Mouse (Mus musculus): ENCODE data around the gene Plekha5. TPM values are rescaled to one million over a fixed set of nuclear protein-coding genes. Genes with fewer than 3 reads are reported as not detected.

Plekha5 gene
- polyA plus RNA-seq, 1 experiment from 2014 or later, result 33.5 TPM

DNA sequence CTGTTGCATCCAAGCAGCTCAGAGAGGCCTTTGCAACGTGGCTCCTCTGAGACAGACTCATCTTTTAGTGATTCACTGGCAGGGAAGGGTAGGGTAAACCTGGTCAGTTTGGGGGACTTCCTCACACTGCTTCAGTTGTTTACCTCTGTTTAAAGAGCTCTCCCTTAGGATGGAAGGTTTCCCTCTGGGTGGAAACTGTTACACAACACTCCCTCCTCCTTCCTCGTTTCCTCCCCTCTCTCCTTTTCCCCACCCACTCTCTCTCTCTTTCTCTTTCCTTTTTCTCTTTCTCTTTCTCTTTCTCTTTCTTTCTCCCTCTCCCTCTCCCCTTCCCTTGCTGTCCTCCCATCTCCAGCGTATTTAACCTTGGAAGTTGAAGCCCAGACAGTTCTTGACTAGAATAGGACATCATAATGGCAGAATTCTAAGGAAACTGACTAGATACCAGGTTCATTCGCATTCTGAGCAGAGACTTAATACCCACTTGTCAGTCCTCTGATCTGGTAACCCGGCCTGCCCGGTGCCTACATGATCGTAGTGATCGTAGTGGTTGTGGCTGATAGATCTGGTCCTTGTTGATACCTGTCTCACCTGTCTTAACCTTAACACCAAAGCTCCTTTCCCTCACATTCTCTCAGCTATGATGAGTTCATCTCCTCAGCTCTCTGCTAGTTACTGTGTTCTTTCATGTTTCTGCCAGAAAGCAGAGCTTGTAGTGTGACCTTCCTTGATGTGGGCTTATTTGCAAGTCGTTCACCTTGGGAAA is 137.5 kb downstream of the Plekha5 start:
- H3K9ac ChIP-seq (ENCODE audit: low read depth, low read length), result no peak overlapping the region
- WGBS, result 84% methylated on average over 9 of the region's 9 CpGs
- ATAC-seq, result no peak
- no peaks in the 10 kb centered on the region for H3K27me3 ChIP-seq (ENCODE audit: control insufficient read depth, insufficient read depth, low read depth, low read length)
- H3K4me2 ChIP-seq (ENCODE audit: low read length), result no peak overlapping the region
- H3K9me3 ChIP-seq (replicated peaks; ENCODE audit: control insufficient read depth, low read length, poor library complexity, severe bottlenecking), result no peaks in the 10 kb centered on the region
- no peak overlapping the region for H3K27ac ChIP-seq (ENCODE audit: low read length)
- H3K4me1 ChIP-seq (ENCODE audit: control insufficient read depth, insufficient read depth, low read length), result no peaks in the 10 kb centered on the region
- no peaks in the 10 kb centered on the region for H3K36me3 ChIP-seq (ENCODE audit: control insufficient read depth, insufficient read depth, low read length)
- no peak overlapping the region for H3K4me3 ChIP-seq (ENCODE audit: low read depth, low read length)

DNA sequence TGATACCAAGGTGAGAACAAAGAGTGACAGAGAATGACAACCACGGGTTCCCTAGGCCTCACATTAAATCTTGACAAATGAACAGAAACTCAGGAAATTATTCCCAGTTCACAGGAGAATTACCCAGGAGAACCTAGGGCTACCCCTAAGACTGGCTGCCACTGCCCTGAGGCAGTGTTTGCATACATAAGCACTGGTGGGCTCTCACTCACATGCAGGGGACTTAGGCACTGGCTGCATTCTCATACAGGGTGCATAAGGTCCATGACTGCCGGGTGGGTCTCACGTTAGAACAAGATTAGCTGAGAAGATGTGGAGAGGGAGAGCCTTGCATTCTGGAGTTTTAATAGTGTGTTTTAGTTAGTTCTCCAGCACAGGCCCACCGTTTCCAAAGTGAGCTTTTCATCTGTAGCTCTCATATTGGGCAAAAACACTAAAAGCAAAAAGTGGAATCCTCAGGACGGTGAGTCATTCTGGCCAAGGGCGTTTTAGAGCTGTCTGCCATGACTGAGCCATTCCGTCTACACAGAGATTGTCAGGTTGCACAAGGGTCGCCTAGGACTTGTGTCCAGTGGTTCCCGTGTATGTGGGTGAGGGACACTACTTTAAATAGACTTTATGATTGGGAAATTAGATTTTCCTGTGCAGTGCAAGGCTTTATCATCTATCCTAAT is 138.2 kb downstream of the Plekha5 start:
- no peaks in the 10 kb centered on the region for H3K9me3 ChIP-seq (replicated peaks; ENCODE audit: control insufficient read depth, low read length, poor library complexity, severe bottlenecking)
- H3K4me3 ChIP-seq (ENCODE audit: low read depth, low read length), result no peak overlapping the region
- H3K36me3 ChIP-seq (ENCODE audit: control insufficient read depth, insufficient read depth, low read length), result no peaks in the 10 kb centered on the region
- H3K4me2 ChIP-seq (ENCODE audit: low read length), result no peak overlapping the region
- no peak overlapping the region for H3K27ac ChIP-seq (ENCODE audit: low read length)
- 84% methylated on average over 9 of the region's 9 CpGs for WGBS
- H3K27me3 ChIP-seq (ENCODE audit: control insufficient read depth, insufficient read depth, low read depth, low read length), result no peaks in the 10 kb centered on the region
- H3K9ac ChIP-seq (ENCODE audit: low read depth, low read length), result no peak overlapping the region
- no peaks in the 10 kb centered on the region for H3K4me1 ChIP-seq (ENCODE audit: control insufficient read depth, insufficient read depth, low read length)
- 0 out of 2 replicates have a peak, but pooled peaks have one; percentile 69 for ATAC-seq

DNA sequence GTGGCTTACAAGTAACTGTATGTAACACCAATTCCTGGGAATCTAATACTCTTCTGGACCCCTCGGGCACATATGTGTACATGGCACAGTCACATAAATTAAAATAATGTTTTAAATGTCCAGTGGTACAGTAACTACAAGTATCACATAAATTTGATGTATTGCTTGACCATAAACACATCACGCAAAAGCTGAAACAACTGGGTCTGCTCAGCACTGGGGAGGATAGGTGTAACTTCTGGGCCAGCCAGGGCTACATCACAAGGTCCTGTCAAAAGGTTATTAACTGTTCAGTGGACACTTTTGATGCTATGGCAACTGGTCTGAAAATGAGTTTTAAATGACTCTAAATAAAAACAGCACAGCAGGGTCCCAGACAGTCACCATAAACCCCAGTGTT is 143.3 kb downstream of the Plekha5 start:
- no peak overlapping the region for H3K9ac ChIP-seq (ENCODE audit: low read depth, low read length)
- WGBS, result 94% methylated on average over 2 of the region's 2 CpGs
- no peak overlapping the region for H3K4me2 ChIP-seq (ENCODE audit: low read length)
- H3K36me3 ChIP-seq (ENCODE audit: control insufficient read depth, insufficient read depth, low read length), result peaks cover 7% of the 10 kb centered on the region; the same call in 1 of the 2 replicates
- ATAC-seq, result no peak
- no peaks in the 10 kb centered on the region for H3K27me3 ChIP-seq (ENCODE audit: control insufficient read depth, insufficient read depth, low read depth, low read length)
- no peaks in the 10 kb centered on the region for H3K9me3 ChIP-seq (replicated peaks; ENCODE audit: control insufficient read depth, low read length, poor library complexity, severe bottlenecking)
- H3K4me3 ChIP-seq (ENCODE audit: low read depth, low read length), result no peak overlapping the region
- H3K27ac ChIP-seq (ENCODE audit: low read length), result no peak overlapping the region
- H3K4me1 ChIP-seq (ENCODE audit: control insufficient read depth, insufficient read depth, low read length), result no peaks in the 10 kb centered on the region

DNA sequence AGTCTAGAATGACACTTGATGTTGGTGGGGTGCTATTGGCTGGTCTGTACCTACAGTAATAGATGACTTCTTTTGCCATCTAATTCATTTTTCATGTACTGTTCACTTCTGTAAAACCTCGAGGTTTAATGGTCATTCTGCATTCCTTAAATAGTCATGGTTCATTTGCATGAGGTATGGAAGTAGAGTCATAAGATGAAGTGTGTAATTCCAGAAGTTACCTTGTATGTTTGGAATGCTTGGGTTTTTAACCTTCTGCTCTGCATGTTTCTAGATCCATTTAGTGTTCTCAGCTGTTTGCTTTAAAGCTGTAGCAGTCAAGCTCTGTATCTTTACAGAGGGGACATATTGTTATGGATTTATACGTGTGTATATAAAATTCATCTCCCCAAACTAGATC is 144.0 kb downstream of the Plekha5 start:
- Histone ChIP-seq H3K9me3 (replicated peaks; ENCODE audit: control insufficient read depth, low read length, poor library complexity, severe bottlenecking) (no peaks in the 10 kb centered on the region), H3K27ac (ENCODE audit: low read length) (no peak overlapping the region), H3K27me3 (ENCODE audit: control insufficient read depth, insufficient read depth, low read depth, low read length) (no peaks in the 10 kb centered on the region), H3K4me2 (ENCODE audit: low read length) (no peak overlapping the region), H3K4me3 (ENCODE audit: low read depth, low read length) (no peak overlapping the region), H3K36me3 (ENCODE audit: control insufficient read depth, insufficient read depth, low read length) (peaks cover 10% of the 10 kb centered on the region), H3K9ac (ENCODE audit: low read depth, low read length) (no peak overlapping the region), H3K4me1 (ENCODE audit: control insufficient read depth, insufficient read depth, low read length) (no peaks in the 10 kb centered on the region)
- 75% methylated on average over 2 of the region's 2 CpGs for WGBS
- ATAC-seq, result no peak

DNA sequence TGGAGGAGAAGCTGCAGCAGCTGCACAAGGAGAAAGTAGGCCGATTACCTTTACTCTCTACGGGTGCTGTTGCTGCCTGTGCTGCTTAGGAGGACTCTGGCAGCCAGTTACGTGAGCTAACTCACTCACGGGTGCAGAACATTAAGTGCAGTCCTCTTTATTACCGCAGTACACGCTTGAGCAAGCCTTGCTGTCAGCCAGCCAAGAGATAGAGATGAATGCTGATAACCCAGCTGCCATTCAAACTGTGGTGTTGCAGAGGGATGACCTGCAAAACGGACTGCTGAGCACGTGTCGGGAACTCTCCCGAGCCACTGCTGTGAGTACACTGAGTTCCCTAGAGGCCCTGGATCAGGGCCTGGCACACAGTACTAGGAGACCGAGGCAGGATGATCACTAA is 146.3 kb downstream of the Plekha5 start:
- WGBS, result 68% methylated on average over 11 of the region's 11 CpGs
- H3K4me2 ChIP-seq (ENCODE audit: low read length), result no peak overlapping the region
- no peak overlapping the region for H3K27ac ChIP-seq (ENCODE audit: low read length)
- ATAC-seq, result no peak
- no peak overlapping the region for H3K9ac ChIP-seq (ENCODE audit: low read depth, low read length)
- no peak overlapping the region for H3K4me3 ChIP-seq (ENCODE audit: low read depth, low read length)
- no peaks in the 10 kb centered on the region for H3K4me1 ChIP-seq (ENCODE audit: control insufficient read depth, insufficient read depth, low read length)
- no peaks in the 10 kb centered on the region for H3K9me3 ChIP-seq (replicated peaks; ENCODE audit: control insufficient read depth, low read length, poor library complexity, severe bottlenecking)
- no peaks in the 10 kb centered on the region for H3K27me3 ChIP-seq (ENCODE audit: control insufficient read depth, insufficient read depth, low read depth, low read length)
- H3K36me3 ChIP-seq (ENCODE audit: control insufficient read depth, insufficient read depth, low read length), result peaks cover 16% of the 10 kb centered on the region

DNA sequence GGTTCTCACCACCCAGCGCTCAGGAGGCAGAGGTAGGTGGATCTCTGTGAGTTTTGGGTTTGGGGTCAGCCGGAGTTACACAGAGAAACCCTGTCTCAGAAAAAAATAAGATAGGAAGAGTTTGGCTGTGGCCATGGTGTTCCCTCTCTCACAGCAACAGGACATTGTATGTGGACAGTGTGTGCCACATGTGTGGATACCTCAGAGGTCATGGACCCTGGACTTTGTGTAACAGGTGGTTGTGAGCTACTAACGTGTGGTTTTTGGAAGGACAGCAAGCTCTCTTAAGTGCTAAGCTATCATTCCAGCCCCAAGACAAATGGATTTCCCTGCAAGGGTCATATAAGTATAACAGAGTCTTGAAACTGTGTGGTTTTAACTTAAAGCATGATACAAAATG is 151.1 kb downstream of the Plekha5 start:
- Histone ChIP-seq H3K27ac (ENCODE audit: low read length) (no peak overlapping the region), H3K36me3 (ENCODE audit: control insufficient read depth, insufficient read depth, low read length) (peaks cover 19% of the 10 kb centered on the region), H3K4me1 (ENCODE audit: control insufficient read depth, insufficient read depth, low read length) (no peaks in the 10 kb centered on the region), H3K4me3 (ENCODE audit: low read depth, low read length) (no peak overlapping the region), H3K27me3 (ENCODE audit: control insufficient read depth, insufficient read depth, low read depth, low read length) (no peaks in the 10 kb centered on the region), H3K4me2 (ENCODE audit: low read length) (no peak overlapping the region), H3K9me3 (replicated peaks; ENCODE audit: control insufficient read depth, low read length, poor library complexity, severe bottlenecking) (no peaks in the 10 kb centered on the region), H3K9ac (ENCODE audit: low read depth, low read length) (no peak overlapping the region)
- no peak for ATAC-seq
- 94% methylated on average over 3 of the region's 3 CpGs for WGBS

DNA sequence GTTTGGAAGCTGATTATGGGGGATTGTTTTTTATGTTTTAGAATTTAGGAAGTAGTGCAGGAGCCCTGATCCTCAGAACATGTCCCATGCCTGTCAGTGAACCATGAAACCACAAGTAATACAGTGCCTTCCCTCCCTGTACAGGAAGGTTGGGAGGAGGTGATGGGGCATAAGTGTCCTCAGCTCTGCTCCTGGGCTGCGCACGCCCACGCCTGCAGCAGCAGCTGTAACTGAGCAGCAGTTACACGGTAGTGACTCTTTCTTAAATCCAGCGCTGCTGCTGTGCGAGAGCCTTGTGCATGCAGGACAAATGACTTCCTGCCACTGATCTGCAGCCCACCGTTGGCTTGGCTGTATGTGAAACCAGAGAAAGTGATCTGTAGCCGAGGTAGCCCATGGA is 152.3 kb downstream of the Plekha5 start:
- Histone ChIP-seq H3K36me3 (ENCODE audit: control insufficient read depth, insufficient read depth, low read length) (peaks cover 15% of the 10 kb centered on the region), H3K27me3 (ENCODE audit: control insufficient read depth, insufficient read depth, low read depth, low read length) (no peaks in the 10 kb centered on the region), H3K9me3 (replicated peaks; ENCODE audit: control insufficient read depth, low read length, poor library complexity, severe bottlenecking) (no peaks in the 10 kb centered on the region), H3K9ac (ENCODE audit: low read depth, low read length) (no peak overlapping the region), H3K4me3 (ENCODE audit: low read depth, low read length) (no peak overlapping the region), H3K4me1 (ENCODE audit: control insufficient read depth, insufficient read depth, low read length) (no peaks in the 10 kb centered on the region), H3K27ac (ENCODE audit: low read length) (no peak overlapping the region), H3K4me2 (ENCODE audit: low read length) (no peak overlapping the region)
- ATAC-seq, result no peak
- 93% methylated on average over 8 of the region's 8 CpGs for WGBS

DNA sequence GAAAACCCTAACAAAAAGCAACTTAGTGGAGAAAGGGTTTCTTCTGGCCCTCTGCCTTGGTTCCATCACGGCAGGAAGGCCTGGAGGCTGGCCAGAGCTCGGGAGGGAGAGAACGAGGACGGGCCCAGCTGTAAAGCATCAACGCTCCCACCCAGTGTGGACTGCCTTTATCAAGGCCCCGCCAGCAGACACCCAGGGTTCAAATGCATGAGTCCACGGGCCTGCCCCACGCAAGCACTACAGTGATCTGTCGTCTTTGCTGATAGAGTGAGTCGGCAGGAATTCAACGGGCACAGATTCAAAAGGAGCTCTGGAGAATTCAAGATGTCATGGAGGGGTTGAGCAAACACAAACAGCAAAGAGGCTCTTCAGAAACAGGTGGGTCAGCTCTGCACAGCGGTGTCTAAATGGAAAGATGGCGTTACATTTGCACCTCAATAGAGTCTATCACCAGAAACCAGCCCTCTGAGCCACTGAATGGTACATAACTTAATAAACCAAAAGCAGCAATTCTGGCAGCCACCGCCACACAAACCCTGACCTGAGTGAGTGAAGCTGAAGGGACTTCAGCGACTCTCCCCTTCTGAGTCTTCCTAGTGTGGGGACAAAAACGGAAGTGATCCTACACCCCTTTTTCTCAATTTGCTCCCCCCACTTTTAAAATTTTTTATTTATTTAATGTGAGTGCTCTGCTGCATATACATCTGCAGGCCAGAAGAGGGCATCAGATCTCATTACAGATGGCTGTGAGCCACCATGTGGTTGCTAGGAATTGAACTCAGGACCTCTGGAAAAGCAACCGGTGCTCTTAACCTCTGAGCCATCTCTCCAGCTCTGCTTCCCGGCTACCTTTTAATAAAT is 153.3 kb downstream of the Plekha5 start:
- 61% methylated on average over 18 of the region's 18 CpGs for WGBS
- H3K4me2 ChIP-seq (ENCODE audit: low read length), result no peak overlapping the region
- ATAC-seq, result peak; percentile 57; the same call in 1 of the 2 replicates

DNA sequence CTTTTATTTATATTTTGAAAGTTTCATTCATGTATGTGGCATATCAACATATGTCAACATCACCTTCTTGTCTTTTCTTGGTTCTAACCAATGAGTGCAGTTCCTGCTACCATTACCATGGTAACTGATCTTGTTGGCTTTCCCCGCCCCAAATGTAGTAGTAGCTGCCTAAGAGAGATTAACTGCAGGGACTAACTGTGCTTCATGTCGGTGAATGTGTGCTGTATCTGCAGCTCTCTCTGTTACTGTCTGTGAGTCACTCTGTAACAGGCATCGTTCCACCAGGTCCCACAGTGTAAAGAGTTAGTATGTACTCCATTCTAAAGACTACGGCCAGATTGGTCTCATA is 153.9 kb downstream of the Plekha5 start:
- Histone ChIP-seq H3K27ac (ENCODE audit: low read length) (no peak overlapping the region), H3K36me3 (ENCODE audit: control insufficient read depth, insufficient read depth, low read length) (peaks cover 14% of the 10 kb centered on the region), H3K4me2 (ENCODE audit: low read length) (no peak overlapping the region), H3K9ac (ENCODE audit: low read depth, low read length) (no peak overlapping the region), H3K4me1 (ENCODE audit: control insufficient read depth, insufficient read depth, low read length) (no peaks in the 10 kb centered on the region), H3K27me3 (ENCODE audit: control insufficient read depth, insufficient read depth, low read depth, low read length) (no peaks in the 10 kb centered on the region), H3K4me3 (ENCODE audit: low read depth, low read length) (no peak overlapping the region), H3K9me3 (replicated peaks; ENCODE audit: control insufficient read depth, low read length, poor library complexity, severe bottlenecking) (no peaks in the 10 kb centered on the region)
- 92% methylated on average over 4 of the region's 4 CpGs for WGBS
- ATAC-seq, result no peak

More for the DNA sequence above, 153.3 kb downstream of the Plekha5 start:
- Histone ChIP-seq H3K27ac (ENCODE audit: low read length) (no peak overlapping the region), H3K27me3 (ENCODE audit: control insufficient read depth, insufficient read depth, low read depth, low read length) (no peaks in the 10 kb centered on the region), H3K36me3 (ENCODE audit: control insufficient read depth, insufficient read depth, low read length) (peaks cover 13% of the 10 kb centered on the region), H3K9me3 (replicated peaks; ENCODE audit: control insufficient read depth, low read length, poor library complexity, severe bottlenecking) (no peaks in the 10 kb centered on the region), H3K4me1 (ENCODE audit: control insufficient read depth, insufficient read depth, low read length) (no peaks in the 10 kb centered on the region), H3K9ac (ENCODE audit: low read depth, low read length) (no peak overlapping the region), H3K4me3 (ENCODE audit: low read depth, low read length) (no peak overlapping the region)

Data from midbrain, embryonic 16.5 days (tissue).